Mouse (Mus musculus) gonadal fat pad, adult 2 months (tissue): ENCODE measurements at regions not wholly inside any gene's neighbourhood (a gene's known extent, or its start where the extent isn't known, plus 50 kb on each side); places are given as distances from the start of the nearest gene placed in this dataset.

Source experiments
- DNase-seq: peaks from one replicate; pipeline ENCODE4 v3.0.0-alpha.2; 2012; ENCODE audit warnings: low read depth

DNA sequence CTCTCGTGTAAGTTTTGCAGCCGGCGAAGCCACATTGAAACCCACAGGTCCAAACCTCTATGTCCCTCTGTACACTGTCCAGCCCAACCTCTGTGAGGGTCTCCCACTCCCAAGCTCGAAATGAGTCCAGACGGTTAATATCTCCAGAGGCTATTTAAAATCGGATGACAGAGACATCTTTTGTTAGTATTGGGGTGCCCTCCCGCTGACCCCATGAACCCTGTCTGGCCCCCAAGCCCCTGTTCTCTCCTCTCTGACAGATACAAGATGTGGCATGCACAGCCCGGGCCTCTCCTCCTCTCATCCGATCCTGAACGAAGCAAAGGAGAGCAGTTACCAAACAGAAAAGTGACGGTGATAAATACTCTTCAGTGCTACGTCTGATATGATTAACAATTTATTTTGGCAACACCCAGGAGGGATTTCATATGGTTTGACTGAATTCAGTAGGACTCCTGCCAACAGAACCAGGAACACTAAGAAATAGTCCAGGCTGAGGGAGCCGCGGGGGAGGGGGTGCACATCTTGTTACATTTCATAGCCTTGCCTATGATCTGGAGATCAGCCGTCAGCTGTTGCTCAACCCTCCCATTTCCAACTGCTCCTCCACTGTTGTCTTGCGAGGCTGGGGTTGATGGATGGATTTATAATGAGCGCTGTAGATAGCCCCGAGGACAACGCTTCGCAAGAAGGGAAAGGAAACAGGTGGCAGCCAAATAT is 266.6 kb upstream of the Klf3 start:
- peak; percentile 96 for DNase-seq

DNA sequence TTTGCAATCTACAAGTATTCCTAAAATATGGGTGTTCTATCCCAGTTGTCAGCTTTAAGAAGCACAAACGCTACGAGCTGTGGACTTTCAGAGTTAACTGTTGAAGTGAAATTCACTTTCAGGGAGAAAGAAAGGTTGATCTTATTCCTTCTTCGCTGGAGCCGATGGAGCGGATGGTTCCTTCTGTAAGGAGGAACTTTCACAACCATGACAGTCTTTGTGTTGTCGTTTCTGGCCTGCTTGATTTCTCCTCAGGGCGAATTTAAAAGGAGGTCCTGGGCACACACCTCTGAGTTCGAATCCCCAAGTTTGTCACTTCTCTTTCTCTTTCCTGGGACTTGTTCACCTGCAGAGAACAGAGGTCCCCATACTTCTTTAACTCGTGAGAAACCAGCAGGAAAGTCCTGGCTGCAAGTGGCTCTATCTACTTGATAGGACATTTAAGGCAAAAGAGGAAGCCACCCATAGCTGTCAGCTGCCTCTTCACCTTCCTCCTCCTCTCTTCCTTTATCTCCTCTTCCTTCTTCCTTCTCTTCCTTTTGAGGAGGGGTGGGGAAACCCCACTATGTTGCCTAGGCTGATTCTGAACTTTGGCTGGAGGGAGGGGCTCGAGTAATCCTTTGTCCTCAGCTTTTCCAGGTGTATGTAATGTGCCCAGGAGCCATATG is 265.9 kb upstream of the Klf3 start:
- no peak for DNase-seq

DNA sequence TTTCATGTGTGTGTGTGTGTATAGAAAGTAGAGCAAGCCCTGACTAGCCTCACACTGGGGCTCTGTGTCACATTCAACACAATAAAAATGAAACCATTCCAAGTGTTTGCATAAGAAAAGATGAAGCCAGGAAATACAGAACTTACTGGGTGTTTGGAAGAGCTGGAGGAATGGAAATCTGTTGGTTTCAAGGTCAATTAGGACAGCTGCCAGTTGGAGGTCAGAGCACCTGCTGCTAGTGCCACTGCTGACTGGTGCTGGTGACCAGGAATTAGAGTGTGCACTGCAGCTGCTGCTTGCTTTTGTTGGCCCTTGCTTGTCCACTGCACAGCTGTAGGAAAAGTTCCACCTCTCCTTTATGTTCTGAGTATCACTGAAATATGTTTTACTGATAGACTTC is 261.4 kb upstream of the Klf3 start:
- DNase-seq: peak; percentile 49

DNA sequence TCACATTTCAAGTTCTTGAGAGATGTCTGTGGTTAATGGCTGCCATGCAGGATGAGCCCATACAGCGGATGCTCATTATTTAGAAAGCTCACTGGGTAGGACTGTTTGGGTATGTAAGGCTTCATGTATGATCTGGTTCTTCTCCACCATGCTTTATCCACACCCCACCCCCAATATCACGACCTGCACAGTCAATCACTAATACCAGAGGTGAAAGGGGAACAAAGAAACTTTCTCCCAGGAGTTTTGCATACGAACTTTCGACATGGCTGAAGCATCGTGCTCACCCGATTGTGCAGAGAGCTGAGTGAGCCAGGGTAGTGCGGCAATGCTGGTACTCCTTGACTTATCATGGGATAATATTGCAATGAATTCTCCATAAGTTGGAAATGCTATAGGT is 247.3 kb upstream of the Klf3 start:
- no peak for DNase-seq

DNA sequence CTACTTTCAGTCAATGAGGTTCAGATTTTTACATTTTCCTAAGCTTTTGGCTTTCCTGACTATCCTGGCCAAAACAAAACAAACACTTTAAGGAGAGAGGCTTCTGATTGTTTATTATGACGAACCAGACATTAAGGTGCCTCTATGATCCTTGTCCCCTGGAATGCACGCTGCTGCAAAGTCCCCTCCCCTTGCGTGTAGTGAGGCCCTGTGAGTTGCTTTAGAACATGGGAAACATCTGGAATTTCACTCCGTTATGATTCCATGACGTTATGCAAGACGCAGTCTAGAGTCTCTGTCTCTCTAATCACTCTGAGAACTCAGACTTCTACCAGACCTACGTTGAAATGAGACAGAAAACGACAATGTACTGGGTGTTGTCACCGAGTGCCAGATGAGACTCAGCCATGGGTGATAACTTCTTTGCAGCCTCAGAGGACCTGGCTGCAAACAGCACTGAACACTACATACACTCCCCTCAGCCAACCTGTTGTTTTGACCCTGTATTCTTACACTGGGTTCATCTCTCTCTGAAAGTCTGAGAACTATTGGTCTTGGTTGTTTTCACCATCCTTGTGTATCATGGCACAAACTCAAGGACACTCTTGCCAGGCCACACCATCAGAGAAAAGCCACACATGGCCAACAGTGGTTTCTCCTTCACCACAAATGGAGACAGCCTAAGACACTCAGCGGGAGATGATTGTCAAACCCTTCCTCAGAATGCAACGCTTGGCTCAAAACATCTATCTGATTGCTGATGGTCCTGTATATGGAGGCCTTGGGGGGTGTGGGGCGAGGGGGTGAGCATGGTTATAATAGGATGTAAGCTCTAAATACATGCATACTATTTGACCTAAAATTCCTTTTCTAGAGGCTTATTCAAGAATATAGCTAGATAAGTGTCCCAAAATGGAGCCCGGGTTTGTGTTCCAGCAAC is 236.5 kb upstream of the Klf3 start:
- no peak for DNase-seq

DNA sequence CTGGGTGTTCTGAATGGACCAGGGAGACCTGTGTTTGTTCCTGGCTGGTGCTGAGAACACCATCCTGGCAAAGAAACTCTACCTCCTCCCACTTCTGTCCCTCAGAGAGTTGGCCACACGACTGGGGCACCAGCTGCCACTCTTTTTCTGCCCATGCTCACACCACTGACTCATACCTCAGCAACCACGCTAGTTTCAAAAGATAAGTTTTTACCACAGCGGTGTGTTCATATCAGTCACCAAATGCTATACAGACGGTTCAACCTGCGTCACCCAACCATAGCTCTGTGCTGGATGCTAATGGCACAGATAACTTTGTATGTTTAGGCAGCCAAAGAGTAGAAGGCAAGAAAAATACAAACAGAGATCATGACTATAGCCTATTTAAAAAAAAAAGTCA is 235.4 kb upstream of the Klf3 start:
- no peak for DNase-seq

DNA sequence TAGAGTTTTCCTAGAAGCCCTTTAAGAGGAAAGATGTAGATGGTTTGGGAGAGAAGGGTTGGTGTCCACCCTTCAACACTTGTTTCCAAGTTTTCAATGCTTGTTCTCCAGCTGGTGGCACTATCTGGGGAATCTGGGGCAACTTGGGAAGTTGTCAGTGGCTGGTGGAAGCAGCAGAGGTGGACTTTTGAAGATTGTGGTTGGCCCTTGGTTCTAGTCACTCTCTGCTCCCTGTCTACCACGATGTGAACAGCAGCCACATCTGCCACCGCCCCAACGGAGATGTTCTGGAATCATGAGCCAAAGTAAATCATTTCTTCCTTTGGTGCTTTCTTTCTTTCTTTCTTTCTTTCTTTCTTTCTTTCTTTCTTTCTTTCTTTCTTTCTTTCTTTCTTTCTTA is 234.9 kb upstream of the Klf3 start:
- no peak for DNase-seq

DNA sequence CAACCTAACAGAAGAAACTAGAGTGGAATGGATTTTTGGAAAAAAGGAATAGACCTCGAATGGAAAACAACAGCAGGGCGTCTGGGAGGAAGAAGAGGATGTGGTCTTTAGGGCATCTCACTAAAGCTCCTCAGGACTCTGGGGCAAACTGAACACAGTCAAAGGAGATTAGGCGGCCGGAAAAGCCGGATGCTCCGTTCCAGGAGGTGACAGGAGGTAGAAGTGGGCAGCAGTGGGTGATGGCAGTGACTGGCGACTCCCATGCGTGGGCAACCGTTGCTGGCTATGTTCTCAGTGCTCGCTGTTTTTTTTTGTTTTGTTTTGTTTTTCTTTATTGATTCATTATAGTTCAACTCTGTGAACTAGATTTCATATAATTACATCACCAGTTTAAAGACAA is 228.8 kb upstream of the Klf3 start:
- DNase-seq: no peak

DNA sequence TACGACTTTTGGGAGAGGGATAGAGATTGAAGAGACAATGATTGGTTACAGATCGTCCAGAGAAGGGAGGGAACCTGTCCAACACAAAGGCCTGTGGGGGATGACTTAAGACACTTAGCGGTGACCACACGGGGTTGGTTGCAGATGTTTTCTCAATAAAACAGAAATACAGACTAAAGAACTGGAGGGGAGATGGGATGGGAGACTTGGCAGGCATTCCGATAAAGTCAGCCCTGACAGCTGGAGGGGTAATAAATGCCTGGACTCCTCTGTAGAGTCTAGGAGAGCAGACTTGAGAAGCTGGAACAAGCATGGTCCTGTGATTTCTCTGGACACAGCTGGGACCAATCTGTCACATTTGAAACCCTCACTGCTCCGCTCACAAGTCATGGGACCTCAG is 227.3 kb upstream of the Klf3 start:
- DNase-seq: no peak

DNA sequence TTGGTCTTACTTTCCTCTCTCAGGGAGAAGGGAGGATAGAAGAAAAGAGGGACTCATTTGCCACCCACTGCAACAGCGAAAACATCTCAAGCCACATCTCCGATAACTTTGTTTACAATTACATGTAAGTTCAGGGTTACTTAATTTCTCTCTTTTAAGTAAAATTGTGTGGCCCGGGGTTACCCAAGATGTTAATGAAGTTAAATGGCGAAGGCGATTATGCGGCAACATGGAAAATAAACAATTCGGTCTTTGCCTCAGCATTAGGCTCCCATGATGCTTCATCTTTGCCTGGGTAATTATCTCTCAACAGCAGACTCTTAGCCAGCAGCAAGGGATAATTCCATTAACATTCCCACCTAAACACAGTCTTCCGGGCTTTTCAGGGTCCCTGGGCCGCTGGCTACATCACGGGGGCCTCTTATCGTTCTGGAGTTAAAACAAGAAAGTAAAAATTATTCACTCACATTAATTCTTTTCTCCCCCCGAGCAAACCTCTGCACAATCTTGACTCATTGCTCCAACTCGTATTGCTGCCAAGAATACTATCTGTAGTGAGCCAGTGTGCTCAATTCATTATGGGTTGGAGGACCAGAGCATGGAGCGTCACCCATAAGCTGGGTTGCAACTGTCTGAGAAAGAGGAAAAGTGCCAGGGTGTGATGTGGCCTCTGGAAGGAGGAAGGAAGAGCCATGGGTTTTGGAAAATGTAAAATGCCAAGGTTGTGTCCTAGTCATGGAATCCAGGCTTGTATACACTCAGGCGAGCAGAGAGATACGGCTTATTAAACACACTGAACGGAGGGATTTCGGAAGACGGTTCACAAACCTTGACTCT is 226.5 kb upstream of the Klf3 start:
- DNase-seq: no peak

DNA sequence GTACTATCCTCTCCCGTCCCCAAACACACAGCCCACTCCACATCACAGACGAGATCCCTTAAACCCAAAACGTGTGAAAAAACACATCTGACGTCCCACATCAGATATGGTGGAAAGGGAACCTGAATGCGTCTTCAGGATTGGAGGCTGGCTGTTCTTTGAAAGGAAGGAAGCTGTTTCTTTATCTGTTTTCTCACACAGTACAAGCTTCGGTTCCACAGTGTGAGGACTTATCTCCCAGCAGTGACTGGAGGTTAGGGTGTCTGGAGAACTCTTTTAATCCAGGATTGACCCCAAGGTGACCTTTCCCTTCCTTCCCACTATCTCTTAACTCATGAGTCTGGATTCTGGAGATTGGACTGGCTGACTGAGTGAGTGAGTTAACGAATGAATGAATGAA is 225.8 kb upstream of the Klf3 start:
- no peak for DNase-seq

DNA sequence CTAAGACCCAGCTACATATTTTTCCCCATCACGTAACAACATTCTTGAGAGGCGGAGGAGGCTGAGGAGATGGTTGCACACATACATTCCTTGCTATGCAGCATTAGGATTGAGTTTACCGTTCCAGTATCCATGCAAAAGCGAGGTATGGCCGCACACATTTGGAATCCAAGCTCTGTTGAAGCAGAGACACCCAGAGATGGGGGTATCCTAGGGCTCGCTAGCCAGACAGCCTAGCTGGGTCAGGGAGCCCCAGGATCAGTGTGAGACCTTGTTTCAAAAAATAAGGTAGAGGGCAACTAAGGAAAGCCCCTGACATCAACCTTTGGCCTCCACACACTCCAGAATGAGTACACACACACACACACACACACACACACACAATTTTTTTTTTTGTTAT is 224.7 kb upstream of the Klf3 start:
- no peak for DNase-seq

DNA sequence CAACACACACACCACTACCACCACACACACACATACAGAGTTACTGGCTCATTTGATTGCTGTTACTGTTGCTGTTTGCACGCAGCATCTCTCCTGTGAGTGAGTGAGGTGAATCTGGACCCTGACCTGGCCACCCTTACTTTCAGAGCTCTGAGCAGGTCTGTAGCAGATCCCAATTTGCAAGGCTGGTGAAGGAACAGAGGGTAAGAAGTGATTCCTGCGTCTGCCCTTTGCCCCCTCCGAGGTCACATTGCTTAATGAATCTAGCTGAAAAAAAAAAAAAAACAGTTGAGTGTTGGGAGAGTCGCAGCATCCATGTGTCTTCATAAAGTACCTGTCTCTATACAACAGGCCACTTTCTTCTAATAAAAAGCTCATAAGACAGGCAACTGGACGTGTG is 224.1 kb upstream of the Klf3 start:
- no peak for DNase-seq

DNA sequence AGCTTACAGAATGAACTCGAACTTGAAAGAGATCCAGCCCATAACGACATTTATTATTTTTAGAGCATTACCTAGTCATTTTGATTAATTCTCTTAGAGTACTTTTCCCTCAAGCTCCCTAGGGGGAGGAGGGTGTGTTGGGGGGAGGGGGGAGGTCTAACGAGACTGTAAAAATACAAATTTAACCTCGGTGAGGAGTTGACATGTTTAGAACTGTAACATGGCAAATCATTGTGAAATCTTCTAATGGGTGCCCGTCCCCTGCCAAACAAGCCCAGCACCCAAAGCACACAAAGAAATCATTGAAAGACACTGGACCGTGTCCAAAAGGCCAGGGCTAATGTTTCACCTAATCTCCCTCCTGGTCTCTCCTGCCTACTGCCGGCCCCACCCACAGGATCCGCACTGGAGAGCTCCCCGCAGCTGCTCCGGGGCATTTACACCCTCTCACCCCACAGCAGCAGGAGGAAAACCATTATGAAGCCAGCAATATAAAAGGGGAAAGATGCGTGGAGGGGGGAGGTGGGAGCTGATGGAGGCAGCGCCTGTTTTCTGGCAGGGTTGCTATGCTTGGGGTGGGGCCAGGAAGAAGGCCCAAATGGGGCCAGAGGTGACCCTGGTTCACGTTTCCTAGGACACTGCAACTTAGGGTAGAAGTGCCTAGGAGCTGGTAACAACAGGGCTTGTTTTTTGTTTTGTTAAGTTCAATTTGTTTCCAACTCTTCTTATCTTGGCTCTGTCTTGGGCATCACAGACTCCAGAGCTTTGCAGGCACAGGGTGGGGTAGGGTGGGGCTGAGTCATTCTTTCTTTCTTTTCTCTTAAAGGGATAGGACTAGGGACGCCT is 223.5 kb upstream of the Klf3 start:
- peak; percentile 92 for DNase-seq

DNA sequence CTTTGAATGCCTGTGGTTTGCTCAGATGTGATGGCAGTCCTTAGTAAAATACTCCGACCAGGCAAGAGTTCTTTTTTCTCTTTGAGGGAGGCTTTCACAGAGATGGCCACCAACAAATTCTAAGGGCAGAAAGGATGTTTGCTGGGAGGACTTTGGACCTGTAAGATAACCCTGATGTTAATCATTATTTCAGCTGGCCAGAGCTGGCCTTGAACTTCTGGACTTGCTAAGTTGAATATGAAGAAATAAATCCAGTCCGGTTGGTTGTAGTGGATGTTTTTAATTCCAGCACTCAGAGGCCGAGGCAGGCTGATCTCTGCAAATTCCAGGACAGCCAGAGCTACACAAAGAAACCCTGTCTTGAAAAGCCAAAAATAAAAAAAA is 222.9 kb upstream of the Klf3 start:
- DNase-seq: no peak

DNA sequence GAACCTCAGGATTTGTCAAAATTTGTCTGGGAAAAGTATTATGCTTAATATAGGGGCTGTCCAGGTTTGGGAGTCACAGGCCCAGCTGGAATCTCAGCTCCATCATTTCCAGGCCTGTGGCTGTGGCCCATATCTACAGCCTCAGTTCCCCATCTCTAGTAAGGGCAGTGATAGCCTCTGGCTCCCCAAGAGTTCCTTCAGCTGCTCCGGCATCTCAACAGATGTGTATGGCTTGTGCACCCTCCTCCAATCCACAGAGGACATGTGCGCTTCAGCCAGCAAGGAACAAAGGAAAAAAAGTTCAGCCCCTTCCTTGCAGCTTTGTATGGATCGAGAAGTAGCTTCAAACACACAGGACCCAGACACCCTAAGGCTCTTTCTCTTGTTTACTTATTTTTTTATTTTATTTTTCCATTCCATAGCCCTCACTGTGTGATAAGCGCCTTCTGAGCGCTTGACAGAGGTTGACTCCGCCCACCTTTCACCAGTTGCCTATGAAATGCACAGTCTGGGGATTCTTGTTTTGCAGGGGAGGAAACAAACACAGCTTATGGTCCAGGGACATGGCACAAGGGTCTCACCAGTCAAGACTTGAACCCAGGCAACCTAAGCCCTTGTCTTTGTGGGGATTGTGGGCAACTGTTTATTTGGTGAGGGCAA is 222.3 kb upstream of the Klf3 start:
- no peak for DNase-seq

DNA sequence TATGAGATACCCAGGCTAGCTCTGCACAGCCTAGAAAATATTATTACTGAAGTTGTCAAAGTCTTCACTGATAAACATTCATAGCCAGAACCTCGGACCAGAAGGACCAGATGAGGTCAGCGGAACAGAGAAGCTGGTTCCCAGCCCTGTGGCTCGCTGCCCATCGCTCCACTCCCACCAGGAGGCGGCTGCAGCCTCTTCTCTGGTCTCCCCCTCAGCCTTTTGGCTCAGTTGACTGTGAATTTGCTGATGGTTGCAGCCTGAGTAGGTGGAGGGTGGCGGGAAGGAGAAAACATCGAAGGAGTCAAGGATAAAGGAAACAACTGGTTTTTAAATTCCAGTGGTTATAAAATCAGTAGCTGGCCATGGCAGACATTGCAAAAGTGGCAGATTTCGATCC is 221.7 kb upstream of the Klf3 start:
- no peak for DNase-seq

DNA sequence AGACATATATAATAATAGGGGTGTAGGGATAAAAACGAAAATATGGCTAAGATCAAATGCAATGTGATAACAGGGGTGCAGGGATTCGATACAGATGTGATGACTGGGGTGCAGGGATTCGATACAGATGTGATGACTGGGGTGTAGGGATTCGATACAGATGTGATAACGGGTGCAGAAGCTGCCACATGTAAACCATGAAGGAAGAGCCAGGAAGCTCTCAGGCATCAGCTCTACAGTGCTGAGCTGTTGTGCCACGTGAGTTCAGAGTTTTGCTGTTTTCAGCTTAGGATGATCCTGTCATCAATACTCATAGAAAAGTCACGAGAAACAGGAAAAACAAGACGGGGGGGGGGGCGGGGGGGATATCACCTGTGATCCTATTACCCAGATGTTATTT is 221.2 kb upstream of the Klf3 start:
- no peak for DNase-seq

DNA sequence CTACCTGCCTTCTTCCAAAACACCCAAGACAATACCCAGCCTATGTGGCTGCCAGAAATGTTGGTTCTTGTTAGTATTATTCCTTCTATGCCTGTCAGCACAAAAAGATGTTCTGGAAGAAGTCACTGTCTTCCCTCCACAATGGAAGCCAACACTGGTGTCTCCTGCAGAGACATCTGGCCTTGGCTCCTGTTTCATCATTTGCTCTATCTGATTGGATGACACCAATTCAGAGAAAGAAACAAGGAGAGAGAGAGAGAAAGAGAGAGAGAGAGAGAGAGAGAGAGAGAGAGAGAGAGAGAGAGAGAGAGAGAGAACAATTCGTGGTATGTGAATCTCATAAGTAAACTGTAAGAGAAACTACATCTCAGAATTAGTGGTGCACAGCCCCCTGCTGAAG is 218.9 kb upstream of the Klf3 start:
- DNase-seq: no peak

DNA sequence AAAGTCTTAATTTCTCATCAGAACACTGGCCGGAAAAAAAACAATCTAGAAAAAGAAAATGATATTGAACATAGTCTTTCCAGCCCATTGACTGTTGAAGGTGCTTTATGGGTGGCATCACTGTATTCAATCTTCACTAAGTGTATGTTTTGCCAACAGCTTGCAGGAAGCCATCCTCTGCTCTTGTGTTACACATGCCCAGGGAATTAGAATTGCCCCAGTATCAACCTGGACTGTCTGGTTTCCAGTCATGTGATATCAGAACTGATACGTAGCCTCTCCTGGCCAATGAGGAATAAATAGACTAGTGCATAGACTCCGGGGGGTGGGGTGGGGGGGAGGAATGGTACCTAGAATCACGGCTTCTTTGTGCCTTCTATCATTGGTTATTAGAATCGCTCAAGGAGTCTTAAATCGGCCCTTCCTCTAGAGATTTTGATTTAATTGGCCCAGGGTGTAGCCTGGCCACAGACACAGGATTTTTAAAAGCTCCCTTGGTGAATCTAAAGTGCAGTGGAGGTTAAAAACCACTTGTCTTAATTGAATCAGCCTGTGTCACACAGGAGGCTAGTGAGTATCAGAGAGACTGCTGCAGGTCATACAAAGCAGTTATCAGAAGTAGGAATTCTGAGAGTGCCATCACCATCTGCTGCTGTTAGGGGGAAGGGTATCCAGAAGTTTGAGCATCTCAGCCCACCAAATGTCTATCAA is 218.0 kb upstream of the Klf3 start:
- DNase-seq: no peak
